Comparison of ENCODE assay signal across 8 mouse cellular contexts in the genomic region with DNA sequence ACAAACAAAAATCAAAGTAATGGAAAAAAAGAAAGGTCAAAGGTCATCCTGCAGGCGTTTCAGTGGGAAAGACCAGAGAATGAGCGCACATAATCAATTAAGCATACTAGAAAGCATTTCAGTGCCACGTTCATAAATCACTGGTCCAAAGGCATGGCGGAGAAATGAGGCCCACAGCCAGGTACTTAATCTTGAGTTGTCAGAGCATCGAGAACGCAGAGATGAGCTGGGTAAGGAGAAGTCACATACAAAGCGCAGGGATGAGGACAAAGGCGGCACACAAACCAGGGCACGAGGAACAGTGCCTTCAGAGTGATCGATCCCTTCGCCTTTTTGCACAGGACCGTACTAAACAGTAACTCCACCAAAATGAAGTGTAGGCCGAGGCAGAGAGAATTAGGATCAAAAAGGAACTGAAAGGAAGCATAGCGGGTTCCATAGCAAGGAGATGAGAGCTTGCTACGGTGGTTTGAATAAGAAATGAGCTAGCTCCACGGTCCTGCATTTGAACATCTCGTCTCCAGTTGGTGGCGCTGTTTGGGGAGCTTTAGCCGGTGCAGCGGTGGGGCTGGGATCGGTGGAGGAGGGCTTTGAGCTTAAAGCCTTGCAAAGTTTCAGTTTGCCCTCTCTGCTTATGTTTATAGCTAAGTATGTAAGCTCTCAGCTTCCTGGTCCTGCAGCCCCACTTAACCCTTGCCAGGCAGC. TPM values are rescaled to one million over a fixed set of nuclear protein-coding genes. Genes with fewer than 3 reads are reported as not detected.
DNase-seq lines count a peak whose midpoint lies in the region; ATAC-seq lines count a peak whose summit lies in the region.

No protein-coding gene starts in this region.

- H3K9me3 ChIP-seq in midbrain, embryonic 10.5 days (replicated peaks): no peaks in the 10 kb centered on the region

- 5% methylated on average over 21 of the region's 21 CpGs for WGBS in midbrain, embryonic 10.5 days

- DNase-seq in adrenal gland, adult (ENCODE audit: inconsistent age in 2 of 2, low spot score in 1 of 2): peak; percentile 71 to 91
- DNase-seq in gastrocnemius, postnatal 10 days: peak; percentile 85
- peak; percentile 45 to 63 for DNase-seq in left cerebral cortex, postnatal 36 days (ENCODE audit: low spot score in 2 of 2)
- peak; percentile 87 for DNase-seq in midbrain, embryonic 10.5 days (ENCODE audit: low spot score)
- DNase-seq in right cerebral cortex, postnatal 25 days: peak; percentile 48
- DNase-seq in adipocyte (ENCODE audit: low spot score): no peak

- intact Hi-C loops in left cerebral cortex, postnatal 36 days (cut with DNase I): loop anchor here (5.0 kb wide), 1 partner anchor 135 kb away; no protein-coding TSS in a partner anchor

- H3K36me3 ChIP-seq in midbrain, embryonic 10.5 days: no peaks in the 10 kb centered on the region

- H3K4me3 ChIP-seq in midbrain, embryonic 10.5 days: peak overlapping the region; percentile 43

- peak overlapping the region; percentile 91 for H3K27ac ChIP-seq in midbrain, embryonic 10.5 days (replicated peaks)

- H3K4me1 ChIP-seq in midbrain, embryonic 10.5 days: peaks cover 64% of the 10 kb centered on the region

- ATAC-seq in common myeloid progenitor, adult 5-6 weeks (replicated peaks; ENCODE audit: low read depth, poor library complexity, severe bottlenecking): peak; percentile 84
- ATAC-seq in inflammation-experienced regulatory T-cells, adult 6 months: peak; percentile 82

- H3K27me3 ChIP-seq in midbrain, embryonic 10.5 days (ENCODE audit: low read depth, poor library complexity, severe bottlenecking): peaks cover 27% of the 10 kb centered on the region

RNA-seq across cellular contexts. Expression of gene Fam20b, which starts 33.3 kb away (rescaled TPM):
- total RNA-seq in common myeloid progenitor, adult 5-6 weeks (2017): 35.0 and 35.9 TPM in 2 replicates
- total RNA-seq in gastrocnemius, postnatal 10 days (2021): 10 to 100 TPM; 29.7 to 31.6 TPM
- polyA plus RNA-seq in inflammation-experienced regulatory T-cells, adult 6 months (2017; shearing (Covaris generic)): 10 to 100 TPM; 11.9 to 16.9 (median 12.2) TPM
- total RNA-seq in left cerebral cortex, postnatal 36 days (2021): 10 to 100 TPM; 66.8 to 77.1 TPM
- 16.6 and 19.9 TPM in 2 replicates for polyA plus RNA-seq in midbrain, embryonic 10.5 days (2016; fragmentation: Nextera tagmentation; extraction: Ambion mirVana)
